Mouse (Mus musculus) brain, embryonic 14.5 days (tissue): ENCODE measurements around the gene Iqcb1. TPM values are rescaled to one million over a fixed set of nuclear protein-coding genes. Genes with fewer than 3 reads are reported as not detected.

Experiments used
- DNase-seq: peaks from one replicate; pipeline ENCODE4 v3.0.0-alpha.2; 2011; ENCODE audit warnings: low read depth
- CTCF ChIP-seq: fragments of 200-500 bp; IDR thresholded peaks from 2 replicates; pipeline ENCODE4 v1.5.1; 2012; ENCODE audit warnings: inconsistent platforms, mild to moderate bottlenecking, moderate library complexity, borderline replicate concordance; ENCODE audit not compliant: insufficient read depth, insufficient read length; ENCODE audit errors: extremely low read depth
- POLR2A ChIP-seq: fragments of 200-500 bp; IDR thresholded peaks from 2 replicates; pipeline ENCODE4 v1.6.1; 2012; ENCODE audit warnings: mild to moderate bottlenecking, inconsistent platforms, borderline replicate concordance; ENCODE audit not compliant: poor library complexity, insufficient read depth, insufficient read length, severe bottlenecking; ENCODE audit errors: extremely low read depth
- polyA plus RNA-seq: library from polyadenylated mRNA; depleted of rRNA; stranded (reverse); fragments of >200 nt; gene quantifications from 2 replicates; pipeline ENCODE4 v1.2.3, GENCODE M21; 2012; rRNA removed

The Iqcb1 gene
- 22.6 and 26.6 TPM in 2 replicates for polyA plus RNA-seq

DNA sequence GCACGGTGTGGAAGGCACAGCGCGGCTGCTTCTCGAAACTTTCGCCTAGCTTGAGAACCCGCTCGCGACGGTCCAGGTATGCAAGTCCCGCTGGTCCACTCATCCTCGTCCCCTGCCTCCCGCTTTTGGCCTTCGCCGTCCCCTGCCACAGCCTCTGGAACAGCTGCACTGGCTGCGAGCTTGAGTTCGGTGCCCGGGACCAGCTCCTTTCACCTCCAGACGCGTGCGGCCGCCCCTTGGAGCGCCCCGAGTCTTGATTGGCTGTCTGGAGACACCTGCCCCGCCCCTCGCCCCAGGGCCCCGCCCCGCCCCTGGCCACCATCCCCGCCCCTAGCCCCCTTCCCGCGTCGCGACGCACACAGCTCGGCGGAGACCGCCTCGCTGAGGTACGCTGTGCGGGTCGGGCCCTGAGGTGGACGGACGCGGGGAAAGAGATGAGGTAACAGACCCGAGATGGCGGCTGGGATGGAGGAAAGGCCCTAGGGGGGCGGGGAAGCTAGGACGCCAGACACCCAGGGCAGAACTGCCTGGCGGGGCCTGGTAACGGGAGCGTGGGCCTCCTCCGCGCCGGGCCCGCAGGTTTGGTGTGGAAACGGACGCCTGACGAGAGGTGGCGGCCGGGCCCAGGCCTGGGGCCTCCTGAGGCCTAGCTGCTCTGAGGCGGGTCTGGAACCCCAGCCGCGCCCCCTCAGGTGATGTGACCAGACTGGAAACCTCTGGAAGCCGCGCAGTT lies at the start of gene Iqcb1:
Gene Iqcb1, plus strand, starts transcription at position 332 of the 733 bp plus-strand sequence.
- DNase-seq = peak; percentile 93
- TF ChIP-seq POLR2A = peak; percentile 70; the same call in 1 of the 2 replicates
- no peak for TF ChIP-seq CTCF

- peak; percentile 82 for DNase-seq
- TF ChIP-seq POLR2A = no peak
- TF ChIP-seq CTCF = no peak
Measured at GRCm38 (mm10) chr16:36784146-36784545, 44.0 kb upstream of the Iqcb1 start.

GRCm38 (mm10) chr16:36784594-36785313 lies 43.4 kb upstream of the Iqcb1 start, which contains the start of gene Slc15a2:
TSS of gene Slc15a2 (minus strand) at chr16:36784962.
- peak; percentile 95 for DNase-seq
- TF ChIP-seq CTCF (no peak), POLR2A (no peak)

DNA sequence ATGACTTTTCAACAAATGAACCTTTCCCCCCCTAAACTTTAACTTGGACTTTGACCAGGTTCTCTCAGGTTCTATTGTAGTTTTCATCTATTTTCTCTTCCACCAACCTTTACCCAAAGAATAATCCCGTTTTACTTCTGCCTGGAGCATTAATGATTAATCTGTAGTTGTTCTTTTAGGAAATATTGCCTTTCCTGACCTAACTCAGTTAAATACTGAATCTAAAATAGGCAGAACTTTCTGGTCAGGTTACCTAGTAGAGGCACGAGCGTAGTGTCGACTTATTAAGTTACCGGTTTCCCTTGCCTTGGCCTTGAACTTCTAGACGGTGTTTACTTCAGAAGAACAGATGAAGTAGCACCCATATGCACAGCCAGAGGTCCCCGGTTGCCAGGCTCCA lies 41.7 kb upstream of the Iqcb1 start:
- TF ChIP-seq POLR2A (no peak), CTCF (no peak)

GRCm38 (mm10) chr16:36790166-36790565 lies 38.0 kb upstream of the Iqcb1 start:
- DNase-seq = no peak
- TF ChIP-seq CTCF (no peak), POLR2A (no peak)

More for the DNA sequence above, 41.7 kb upstream of the Iqcb1 start:
- no peak for DNase-seq

DNA sequence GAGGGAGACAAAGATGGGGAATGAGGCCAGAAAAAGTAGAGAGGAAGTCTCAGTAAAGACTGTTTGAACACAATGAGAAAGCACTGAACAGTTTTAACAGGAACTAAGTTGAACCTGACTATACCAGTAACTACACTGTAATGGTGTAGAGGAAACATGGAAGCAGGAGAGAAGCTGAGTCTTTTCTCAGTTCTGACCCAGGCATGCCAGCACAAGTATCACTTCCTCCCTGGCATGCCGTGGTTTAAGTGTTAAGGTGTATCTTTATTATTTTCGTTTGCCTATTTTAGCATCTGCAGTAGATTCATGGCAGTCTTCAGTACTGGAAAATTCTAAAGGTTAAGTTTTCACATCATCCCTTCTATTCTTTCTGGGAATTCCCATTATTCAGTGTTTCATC lies 33.2 kb upstream of the Iqcb1 start:
- no peak for TF ChIP-seq CTCF
- no peak for TF ChIP-seq POLR2A
- no peak for DNase-seq

GRCm38 (mm10) chr16:36798334-36798733 lies 29.9 kb upstream of the Iqcb1 start:
- no peak for DNase-seq
- no peak for TF ChIP-seq POLR2A
- no peak for TF ChIP-seq CTCF

DNA sequence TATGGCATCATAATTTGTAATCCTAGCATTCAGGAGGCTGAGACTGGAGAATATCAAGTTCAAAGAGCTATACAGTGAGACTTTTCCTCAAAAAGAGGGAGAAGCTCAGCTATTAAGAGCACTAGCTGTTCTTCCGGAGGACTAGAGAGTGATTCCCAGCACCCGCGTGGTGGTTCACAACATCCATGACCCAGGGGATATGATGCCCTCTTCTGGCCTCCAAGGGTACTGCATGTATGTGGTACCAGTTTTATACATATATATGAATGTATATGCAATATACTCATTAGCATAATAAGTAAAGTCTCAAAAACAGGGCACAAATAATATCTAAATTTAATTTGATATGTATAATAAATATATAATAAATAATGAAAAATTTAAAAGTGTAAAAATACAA lies 25.8 kb upstream of the Iqcb1 start:
- no peak for DNase-seq
- TF ChIP-seq CTCF = peak; percentile 26; the same call in 1 of the 2 replicates
- TF ChIP-seq POLR2A = no peak

- TF ChIP-seq POLR2A (no peak), CTCF (no peak)
- no peak for DNase-seq
Measured at GRCm38 (mm10) chr16:36808616-36809015, 19.6 kb upstream of the Iqcb1 start.

DNA sequence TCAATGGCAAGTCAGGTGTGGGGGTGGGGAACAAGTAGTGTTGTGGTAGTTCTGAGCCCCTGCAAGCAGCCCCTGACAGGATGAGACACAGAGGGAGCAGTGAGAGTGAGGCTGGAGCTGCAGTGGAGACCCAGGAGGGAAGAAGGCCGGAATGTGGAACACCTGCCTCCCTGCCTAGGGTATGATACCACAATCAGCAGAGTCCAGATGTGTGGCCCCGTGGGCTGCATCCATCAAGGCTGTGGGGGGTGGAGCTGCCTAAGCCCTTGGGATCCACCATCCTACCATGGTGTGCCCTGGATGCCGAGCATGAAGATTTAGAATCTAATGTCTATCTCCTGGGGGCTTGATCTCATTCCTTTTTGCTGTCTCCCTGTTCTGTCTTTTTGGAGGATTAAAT lies 14.5 kb upstream of the Iqcb1 start:
- TF ChIP-seq POLR2A (no peak), CTCF (no peak)
- no peak for DNase-seq

DNA sequence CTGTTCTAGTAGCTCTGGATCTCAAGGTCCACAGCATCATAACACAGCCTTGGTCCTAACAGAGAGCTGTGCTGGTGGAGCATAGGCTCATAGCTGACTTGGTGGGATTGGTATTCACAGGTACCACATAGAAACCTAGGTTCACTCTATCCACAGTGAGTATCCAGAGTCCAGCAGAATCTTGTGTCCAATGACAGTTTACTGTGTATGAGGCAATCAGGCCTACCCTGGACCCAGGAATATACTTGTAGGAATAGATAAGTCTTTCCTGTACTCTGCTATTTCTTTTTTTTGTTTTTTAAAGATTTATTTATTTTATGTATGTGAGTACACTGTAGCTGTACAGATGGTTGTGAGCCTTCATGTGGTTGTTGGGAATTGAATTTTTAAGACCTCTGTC lies 11.3 kb upstream of the Iqcb1 start:
- DNase-seq = no peak
- TF ChIP-seq POLR2A = no peak
- no peak for TF ChIP-seq CTCF
